Mouse (Mus musculus) urinary bladder, postnatal 25 days (tissue): Measurements from ENCODE around the gene Sh3tc1.

ENCODE experiments used
- DNase-seq: peaks from one replicate; pipeline ENCODE4 v3.0.0; 2022; ENCODE audit warnings: low spot score

Gene Sh3tc1

GRCm38 (mm10) chr5:35755131-35755733, 15.4 kb upstream of the Sh3tc1 start:
- peak; percentile 48 for DNase-seq

- no peak for DNase-seq
Measured at GRCm38 (mm10) chr5:35751016-35751415, 11.2 kb upstream of the Sh3tc1 start.

GRCm38 (mm10) chr5:35750026-35750425, 10.2 kb upstream of the Sh3tc1 start:
- DNase-seq: no peak

GRCm38 (mm10) chr5:35749416-35749815, 9.6 kb upstream of the Sh3tc1 start:
- no peak for DNase-seq

GRCm38 (mm10) chr5:35746910-35747309, 7.1 kb upstream of the Sh3tc1 start:
- DNase-seq: peak; percentile 78

- DNase-seq: no peak
Measured at GRCm38 (mm10) chr5:35745406-35745805, 5.6 kb upstream of the Sh3tc1 start.

- no peak for DNase-seq
Measured at GRCm38 (mm10) chr5:35743990-35744722, 4.4 kb upstream of the Sh3tc1 start.

GRCm38 (mm10) chr5:35743238-35743951, 3.6 kb upstream of the Sh3tc1 start:
- DNase-seq: no peak

- no peak for DNase-seq
Measured at GRCm38 (mm10) chr5:35741225-35741820, 1.5 kb upstream of the Sh3tc1 start.

- DNase-seq: no peak
Measured at GRCm38 (mm10) chr5:35740716-35741115, 929 bp upstream of the Sh3tc1 start.

GRCm38 (mm10) chr5:35739005-35739404, 782 bp downstream of the Sh3tc1 start:
- no peak for DNase-seq

- no peak for DNase-seq
Measured at GRCm38 (mm10) chr5:35737231-35737901, 2.4 kb downstream of the Sh3tc1 start.

GRCm38 (mm10) chr5:35733523-35733922, 6.3 kb downstream of the Sh3tc1 start:
- DNase-seq: no peak

- no peak for DNase-seq
Measured at GRCm38 (mm10) chr5:35731006-35731405, 8.8 kb downstream of the Sh3tc1 start.

GRCm38 (mm10) chr5:35730552-35730951, 9.2 kb downstream of the Sh3tc1 start:
- DNase-seq: no peak

GRCm38 (mm10) chr5:35729844-35730243, 9.9 kb downstream of the Sh3tc1 start:
- no peak for DNase-seq

- DNase-seq: no peak
Measured at GRCm38 (mm10) chr5:35728957-35729460, 10.8 kb downstream of the Sh3tc1 start.

GRCm38 (mm10) chr5:35728344-35728956, 11.3 kb downstream of the Sh3tc1 start:
- no peak for DNase-seq

- DNase-seq: no peak
Measured at GRCm38 (mm10) chr5:35727447-35727846, 12.3 kb downstream of the Sh3tc1 start.

- no peak for DNase-seq
Measured at GRCm38 (mm10) chr5:35725840-35726239, 13.9 kb downstream of the Sh3tc1 start.

GRCm38 (mm10) chr5:35723900-35724299, 15.9 kb downstream of the Sh3tc1 start:
- DNase-seq: no peak
